Mouse (Mus musculus) MEL (cell line): ENCODE results near the gene Nos1. TPM values are rescaled to one million over a fixed set of nuclear protein-coding genes. Genes with fewer than 3 reads are reported as not detected.

Source experiments
- DNase-seq: peaks from one replicate; pipeline ENCODE4 v3.0.0; 2011; ENCODE audit warnings: low read depth, low spot score
- H3K27ac ChIP-seq: 2 replicates; pipeline ENCODE4 v1.5.1; 2012; ENCODE audit warnings: low read depth, mild to moderate bottlenecking, control low read depth, low read length, moderate library complexity; ENCODE audit not compliant: control insufficient read depth
- H3K27me3 ChIP-seq, 2 experiments: fragments of 150-350 bp in 1 of 2; sonication (generic) in 1 of 2; 2 replicates each; pipeline ENCODE4 v1.6.1; 2012; ENCODE audit warnings: low read length in 2 of 2, mild to moderate bottlenecking in 2 of 2, improper control_type of control experiment in 1 of 2, moderate library complexity in 1 of 2; ENCODE audit not compliant: insufficient read depth in 2 of 2, control insufficient read depth in 1 of 2
- H3K36me3 ChIP-seq, 2 experiments: 2 replicates each; pipeline ENCODE4 v1.6.1; 2012 to 2014; ENCODE audit warnings: low read length in 2 of 2, improper control_type of control experiment in 1 of 2, inconsistent platforms in 1 of 2, mild to moderate bottlenecking in 1 of 2; ENCODE audit not compliant: insufficient read depth in 2 of 2, control insufficient read depth in 1 of 2
- H3K4me1 ChIP-seq, 2 experiments: fragments of 150-350 bp in 1 of 2; sonication (generic) in 1 of 2; 2 replicates each; pipeline ENCODE4 v1.6.1; 2012; ENCODE audit warnings: low read length in 2 of 2, improper control_type of control experiment in 1 of 2, mild to moderate bottlenecking in 1 of 2; ENCODE audit not compliant: insufficient read depth in 2 of 2, control insufficient read depth in 1 of 2
- H3K4me3 ChIP-seq, 2 experiments: fragments of 150-350 bp in 1 of 2; sonication (generic) in 1 of 2; 2 replicates each; pipeline ENCODE4 v1.5.1; 2012; ENCODE audit warnings: low read depth in 2 of 2, low read length in 2 of 2, mild to moderate bottlenecking in 2 of 2, moderate library complexity in 2 of 2, control low read depth in 1 of 2, improper control_type of control experiment in 1 of 2; ENCODE audit not compliant: control insufficient read depth in 1 of 2, insufficient read depth in 1 of 2
- H3K79me2 ChIP-seq: 2 replicates; pipeline ENCODE4 v1.6.1; 2012; ENCODE audit warnings: mild to moderate bottlenecking, low read length, moderate library complexity; ENCODE audit not compliant: control insufficient read depth, poor library complexity, insufficient read depth
- H3K9ac ChIP-seq: 2 replicates; pipeline ENCODE4 v1.6.1; 2012; ENCODE audit warnings: low read depth, mild to moderate bottlenecking, control low read depth, low read length, moderate library complexity; ENCODE audit not compliant: control insufficient read depth, poor library complexity, severe bottlenecking
- H3K9me3 ChIP-seq: fragments of 150-350 bp; sonication (generic); replicated peaks from 2 replicates; pipeline ENCODE4 v1.6.1; 2012; ENCODE audit warnings: mild to moderate bottlenecking, low read length, improper control_type of control experiment, moderate library complexity; ENCODE audit not compliant: insufficient read depth
- BHLHE40 ChIP-seq: IDR thresholded peaks from 2 replicates; pipeline ENCODE4 v1.6.1; 2012; ENCODE audit warnings: low read depth, mild to moderate bottlenecking, inconsistent platforms, low read length, improper control_type of control experiment, borderline replicate concordance
- CTCF ChIP-seq, 3 experiments: IDR thresholded peaks in 2 of 3; conservative IDR thresholded peaks in 1 of 3; 2 replicates each; pipeline ENCODE4 v1.5.1; 2011 to 2012; ENCODE audit warnings: low read length in 3 of 3, low read depth in 2 of 3, mild to moderate bottlenecking in 2 of 3, improper control_type of control experiment in 1 of 3, inconsistent platforms in 1 of 3, mixed read lengths in 1 of 3, moderate library complexity in 1 of 3; ENCODE audit not compliant: control insufficient read depth in 1 of 3, insufficient read depth in 1 of 3, poor library complexity in 1 of 3, severe bottlenecking in 1 of 3
- E2F4 ChIP-seq: IDR thresholded peaks from 2 replicates; pipeline ENCODE4 v1.6.1; 2011; ENCODE audit warnings: low read depth, low read length, improper control_type of control experiment, borderline replicate concordance
- ETS1 ChIP-seq: IDR thresholded peaks from 2 replicates; pipeline ENCODE4 v1.6.1; 2012; ENCODE audit warnings: low read depth, mild to moderate bottlenecking, inconsistent platforms, low read length, improper control_type of control experiment, moderate library complexity
- HCFC1 ChIP-seq: IDR thresholded peaks from 2 replicates; pipeline ENCODE4 v1.6.1; 2012; ENCODE audit warnings: low read depth, mild to moderate bottlenecking, inconsistent platforms, low read length, improper control_type of control experiment, moderate library complexity
- JUND ChIP-seq: IDR thresholded peaks from 2 replicates; pipeline ENCODE4 v1.6.1; 2011; ENCODE audit warnings: low read depth, mild to moderate bottlenecking, improper control_type of control experiment, low read length
- KAT2A ChIP-seq: conservative IDR thresholded peaks from 2 replicates; pipeline ENCODE4 v1.6.1; 2012; ENCODE audit warnings: low read depth, low read length, improper control_type of control experiment, inconsistent platforms
- MAX ChIP-seq: IDR thresholded peaks from 2 replicates; pipeline ENCODE4 v1.6.1; 2011; ENCODE audit warnings: low read length, improper control_type of control experiment
- MYC ChIP-seq: IDR thresholded peaks from 2 replicates; pipeline ENCODE4 v1.6.1; 2011; ENCODE audit warnings: low read depth, mild to moderate bottlenecking, low read length, improper control_type of control experiment, moderate library complexity
- POLR2A ChIP-seq, 2 experiments: IDR thresholded peaks; 2 replicates each; pipeline ENCODE4 v1.6.1; 2011 to 2012; ENCODE audit warnings: low read length in 2 of 2, mild to moderate bottlenecking in 2 of 2, control low read depth in 1 of 2, improper control_type of control experiment in 1 of 2, low read depth in 1 of 2, moderate library complexity in 1 of 2; ENCODE audit not compliant: control insufficient read depth in 1 of 2, insufficient read depth in 1 of 2, poor library complexity in 1 of 2
- POLR2AphosphoS5 ChIP-seq: IDR thresholded peaks from 2 replicates; pipeline ENCODE4 v1.6.1; 2012; ENCODE audit warnings: low read depth, borderline replicate concordance, mild to moderate bottlenecking, inconsistent platforms, low read length, moderate library complexity, mixed read lengths
- SIN3A ChIP-seq: IDR thresholded peaks from 2 replicates; pipeline ENCODE4 v1.6.1; 2012; ENCODE audit warnings: low read length, improper control_type of control experiment, inconsistent platforms
- UBTF ChIP-seq: IDR thresholded peaks from 2 replicates; pipeline ENCODE4 v1.6.1; 2012; ENCODE audit warnings: low read depth, mild to moderate bottlenecking, inconsistent platforms, low read length, improper control_type of control experiment, moderate library complexity, borderline replicate concordance; ENCODE audit not compliant: insufficient read depth
- ZKSCAN1 ChIP-seq: IDR thresholded peaks from 2 replicates; pipeline ENCODE4 v1.6.1; 2012; ENCODE audit warnings: low read depth, mild to moderate bottlenecking, inconsistent platforms, low read length, improper control_type of control experiment, moderate library complexity
- ZMIZ1 ChIP-seq: IDR thresholded peaks from 2 replicates; pipeline ENCODE4 v1.6.1; 2012; ENCODE audit warnings: low read depth, mild to moderate bottlenecking, inconsistent platforms, low read length, improper control_type of control experiment, moderate library complexity
- ZNF384 ChIP-seq: IDR thresholded peaks from 2 replicates; pipeline ENCODE4 v1.6.1; 2012; ENCODE audit warnings: low read depth, mild to moderate bottlenecking, inconsistent platforms, low read length, improper control_type of control experiment
- polyA plus RNA-seq, 2 experiments: library from polyadenylated mRNA; stranded (reverse) in 1 of 2; unstranded in 1 of 2; fragments of >175 nt in 1 of 2; fragments of >200 nt in 1 of 2; gene quantifications; 2 replicates each; pipeline versions ENCODE4 v1.2.1 to v1.2.4; 2012; ENCODE audit warnings: low replicate concordance in 2 of 2, low read depth in 1 of 2; ENCODE audit not compliant: insufficient read length in 2 of 2, insufficient read depth in 1 of 2, missing spikeins in 1 of 2
- total RNA-seq: library from RNA; depleted of rRNA; stranded (reverse); fragments of 300-350 nt; gene quantifications from 2 replicates; pipeline ENCODE4 v1.2.3, GENCODE M21; 2012

The Nos1 gene
- total and polyA plus RNA-seq, 3 experiments = 0.35 to 1.5 TPM; not detected in 1

GRCm38 (mm10) chr5:117874236-117874635, 93.4 kb downstream of the Nos1 start:
- Histone ChIP-seq H3K4me1 (no peaks in the 10 kb centered on the region), H3K9me3 (no peaks in the 10 kb centered on the region), H3K27ac (no peak overlapping the region), H3K79me2 (no peaks in the 10 kb centered on the region), H3K4me3 (no peak overlapping the region), H3K27me3 (no peaks in the 10 kb centered on the region), H3K9ac (no peak overlapping the region), H3K36me3 (no peaks in the 10 kb centered on the region)
- no peak for DNase-seq
- TF ChIP-seq BHLHE40 (no peak), KAT2A (no peak), ZMIZ1 (no peak), HCFC1 (no peak), ETS1 (no peak)

DNA sequence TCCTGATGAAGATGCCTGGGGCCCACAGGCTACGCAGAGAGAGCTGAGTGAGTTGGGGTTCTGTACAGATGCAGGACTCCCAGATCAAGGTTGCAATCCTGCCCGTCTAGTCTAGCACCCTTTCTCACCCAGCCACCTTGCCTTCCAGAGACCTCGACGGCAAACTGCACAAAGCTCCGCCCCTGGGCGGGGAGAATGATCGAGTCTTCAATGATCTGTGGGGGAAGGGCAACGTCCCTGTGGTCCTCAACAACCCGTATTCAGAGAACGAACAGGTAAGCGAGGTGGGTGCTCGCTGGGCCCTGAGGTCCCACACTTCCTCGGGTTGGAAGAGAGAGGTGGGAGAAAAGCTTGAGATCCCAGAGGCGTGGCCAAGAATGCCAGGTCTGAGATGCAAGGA, 98.3 kb downstream of the Nos1 start:
- TF ChIP-seq ZKSCAN1 = no peak
- TF ChIP-seq CTCF (IDR thresholded peaks at IDR 0.05 in 2 of 3, conservative IDR thresholded peaks at IDR 0.05 in 1 of 3; ENCODE audit: control insufficient read depth in 1 of 3, insufficient read depth in 1 of 3, low read depth in 2 of 3, low read length in 3 of 3, poor library complexity in 1 of 3, severe bottlenecking in 1 of 3) = no peak
- TF ChIP-seq POLR2AphosphoS5 = no peak
- no peak for TF ChIP-seq ZNF384
- TF ChIP-seq E2F4 = no peak
- no peak for TF ChIP-seq POLR2A (IDR thresholded peaks at IDR 0.05; ENCODE audit: control insufficient read depth in 1 of 2, insufficient read depth in 1 of 2, low read depth in 1 of 2, low read length in 2 of 2, poor library complexity in 1 of 2)
- TF ChIP-seq SIN3A = no peak
- TF ChIP-seq MYC = no peak
- TF ChIP-seq JUND = no peak
- TF ChIP-seq MAX = no peak
- TF ChIP-seq UBTF = no peak
- Histone ChIP-seq H3K27ac (no peak overlapping the region), H3K9me3 (no peaks in the 10 kb centered on the region), H3K27me3 (no peaks in the 10 kb centered on the region), H3K9ac (no peak overlapping the region), H3K4me1 (no peaks in the 10 kb centered on the region), H3K4me3 (no peak overlapping the region), H3K36me3 (no peaks in the 10 kb centered on the region), H3K79me2 (no peaks in the 10 kb centered on the region)
- DNase-seq = no peak
